Mouse (Mus musculus) left cerebral cortex, postnatal 36 days (tissue): Measurements from ENCODE around the gene Rtn3. TPM values are rescaled to one million over a fixed set of nuclear protein-coding genes. Genes with fewer than 3 reads are reported as not detected.
A peak's percentile ranks its signal among the peaks of the same experiment; 100 is the strongest.
"Not testable (repeated sequence)": the region's sequence is repeated elsewhere in the genome, so short reads cannot be mapped to it uniquely, and the experiment has no call there.

Experiments
- DNase-seq, 2 experiments: peaks; one replicate each; pipeline ENCODE4 v3.0.0; 2021 to 2022; ENCODE audit warnings: low spot score in 2 of 2, mixed read lengths in 1 of 2
- intact Hi-C: fragments of 180-260 bp; cut with DNase I; formaldehyde crosslinking; loops from one replicate; pipeline ENCODE4 v1.15.1; 2025
- total RNA-seq, 2 experiments: library from RNA; stranded (reverse); gene quantifications; 2 replicates each; pipeline ENCODE4 v1.2.3; 2021

Rtn3 gene
- total RNA-seq = 100 to 1,000 TPM; 812 to 902 TPM

GRCm38 (mm10) chr19:7482599-7483511, at the start of gene Rtn3:
TSS of gene Rtn3 (minus strand) at chr19:7483281.
- intact Hi-C loops = loop anchor here (1.0 kb wide), 1 partner anchor 11 kb away; the partner anchor contains the start of gene Atl3

GRCm38 (mm10) chr19:7531906-7532305, 48.8 kb upstream of the Rtn3 start:
- intact Hi-C loops = no loop called here
- DNase-seq = peak in 1 of 2 experiments; percentile 17

More at GRCm38 (mm10) chr19:7482599-7483511, at the start of gene Rtn3:
- peak; percentile 96 to 97 for DNase-seq

GRCm38 (mm10) chr19:7528639-7529428, 45.8 kb upstream of the Rtn3 start:
- intact Hi-C loops = loop anchor here (1.0 to 5.0 kb wide), 2 partner anchors 66 to 88 kb away; no protein-coding TSS in a partner anchor
- peak; percentile 35 to 49 for DNase-seq

- DNase-seq = no peak
- intact Hi-C loops = loop anchor here (5.0 kb wide), 1 partner anchor 92 kb away; no protein-coding TSS in a partner anchor
Observed at GRCm38 (mm10) chr19:7524879-7525278, 41.8 kb upstream of the Rtn3 start.

- no peak for DNase-seq
- intact Hi-C loops = no loop called here
Observed at GRCm38 (mm10) chr19:7523781-7524180, 40.7 kb upstream of the Rtn3 start.

GRCm38 (mm10) chr19:7523292-7523691, 40.2 kb upstream of the Rtn3 start:
- intact Hi-C loops = no loop called here
- no peak for DNase-seq

GRCm38 (mm10) chr19:7522856-7523255, 39.8 kb upstream of the Rtn3 start:
- no peak for DNase-seq
- intact Hi-C loops = no loop called here

GRCm38 (mm10) chr19:7521619-7522018, 38.5 kb upstream of the Rtn3 start:
- DNase-seq = no peak
- intact Hi-C loops = no loop called here

GRCm38 (mm10) chr19:7516437-7516836, 33.4 kb upstream of the Rtn3 start:
- no peak for DNase-seq
- intact Hi-C loops = no loop called here

- DNase-seq = no peak
- intact Hi-C loops = no loop called here
Observed at GRCm38 (mm10) chr19:7508026-7508425, 24.9 kb upstream of the Rtn3 start.

GRCm38 (mm10) chr19:7506321-7506720, 23.2 kb upstream of the Rtn3 start:
- intact Hi-C loops = no loop called here
- no peak for DNase-seq

- no peak for DNase-seq
- intact Hi-C loops = no loop called here
Observed at GRCm38 (mm10) chr19:7502432-7502831, 19.4 kb upstream of the Rtn3 start.

GRCm38 (mm10) chr19:7500701-7501100, 17.6 kb upstream of the Rtn3 start:
- DNase-seq = no peak
- intact Hi-C loops = no loop called here

GRCm38 (mm10) chr19:7498816-7499215, 15.7 kb upstream of the Rtn3 start:
- intact Hi-C loops = no loop called here
- no peak for DNase-seq

- intact Hi-C loops, DNase-seq: not testable (repeated sequence)
Observed at GRCm38 (mm10) chr19:7496070-7496469, 13.0 kb upstream of the Rtn3 start.

GRCm38 (mm10) chr19:7495221-7496038, 12.3 kb upstream of the Rtn3 start:
- intact Hi-C loops = no loop called here
- no peak for DNase-seq

- intact Hi-C loops = loop anchor here (1.0 kb wide), 1 partner anchor 11 kb away; the partner anchor contains the start of gene Rtn3
- DNase-seq = peak; percentile 98 to 99
Observed at GRCm38 (mm10) chr19:7494187-7495015, 11.3 kb upstream of the Rtn3 start.

GRCm38 (mm10) chr19:7493352-7494186, 10.5 kb upstream of the Rtn3 start, which contains the start of gene Atl3:
TSS of gene Atl3 (plus strand) at chr19:7494040.
- intact Hi-C loops = loop anchor here (1.0 kb wide), 1 partner anchor 10 kb away; the partner anchor contains the start of gene Rtn3
- no peak for DNase-seq
